Mouse (Mus musculus): ENCODE data around the gene B020031M17Rik.
"Not testable (repeated sequence)": the region's sequence is repeated elsewhere in the genome, so short reads cannot be mapped to it uniquely, and the experiment has no call there.

DNA sequence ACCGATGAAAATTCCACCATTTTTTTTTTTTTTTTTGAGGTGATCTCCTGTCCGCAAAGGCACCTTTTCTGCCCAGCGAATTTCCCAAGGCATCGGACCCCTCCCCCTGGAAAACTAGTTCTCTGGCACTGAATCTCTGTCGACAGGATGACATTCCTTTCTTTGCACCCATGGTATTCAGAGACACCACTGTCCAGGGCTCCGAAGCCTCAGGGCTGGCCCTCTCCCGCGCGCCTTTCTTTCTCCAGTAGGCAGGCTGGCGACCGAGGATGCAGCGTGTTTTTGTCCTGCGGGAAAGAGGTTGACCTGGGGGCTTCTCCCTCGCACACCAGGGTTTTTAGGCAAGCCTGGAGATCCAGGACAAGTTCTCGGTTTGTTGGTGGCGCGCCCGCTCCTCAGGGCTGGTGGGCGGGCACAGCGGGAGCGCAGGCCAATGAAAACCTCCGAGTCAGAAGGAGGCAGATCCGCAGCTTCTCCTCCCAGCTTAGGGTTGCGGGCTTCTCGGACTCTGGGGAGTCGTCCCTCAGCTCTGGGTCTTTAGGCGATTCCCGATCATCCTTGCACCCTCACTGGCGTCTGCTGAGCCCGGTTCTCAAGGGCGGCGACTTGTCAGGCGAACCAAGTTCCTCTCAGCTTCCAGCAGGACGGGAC, 14.8 kb upstream of the B020031M17Rik start:
- TF ChIP-seq CTCF (IDR thresholded peaks at IDR 0.05; ENCODE audit: control insufficient read depth, insufficient read depth, insufficient replicate concordance, low read depth, low read length); POLR2A (IDR thresholded peaks at IDR 0.05; ENCODE audit: control insufficient read depth, low read depth, low read length): not testable (repeated sequence)

All from testis, adult 2 months (tissue).